Mouse (Mus musculus): ENCODE data around the gene Cox8b. TPM values are rescaled to one million over a fixed set of nuclear protein-coding genes. Genes with fewer than 3 reads are reported as not detected.
A peak's percentile ranks its signal among the peaks of the same experiment; 100 is the strongest.

Cox8b gene
- polyA plus RNA-seq (2014; fragmentation: Nextera tagmentation; extraction: Ambion mirVana) = 55.5 and 92.1 TPM in 2 replicates

DNA sequence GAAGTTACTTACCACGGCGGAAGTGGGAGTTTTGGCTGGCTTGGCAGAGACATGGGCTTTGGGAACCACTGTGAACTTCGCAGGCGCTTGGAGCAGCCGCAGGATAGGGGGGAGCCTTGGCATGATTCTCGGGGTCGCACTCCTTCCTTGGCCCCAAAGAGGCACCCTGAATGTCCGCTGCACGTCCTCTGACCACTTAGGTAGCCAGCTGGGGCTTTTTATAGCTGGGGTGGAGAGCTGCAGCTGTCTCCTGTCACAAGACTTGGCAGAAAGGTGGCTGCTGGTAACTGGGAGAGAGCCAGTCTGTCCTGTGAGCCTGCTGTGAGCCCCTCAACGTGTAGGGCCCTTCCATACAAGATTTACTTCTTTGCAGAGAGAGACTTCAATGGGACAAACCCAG is at the start of gene Cox8b:
TSS of gene Cox8b (minus strand) at position 227 of the 400 bp plus-strand sequence.
- no peaks in the 10 kb centered on the region for H3K27me3 ChIP-seq (replicated peaks; ENCODE audit: control insufficient read depth, insufficient read depth, low read length)
- H3K9me3 ChIP-seq (ENCODE audit: control insufficient read depth, low read length) = no peaks in the 10 kb centered on the region
- DNase-seq (ENCODE audit: low spot score) = no peak
- 78% methylated on average over 10 of the region's 10 CpGs for WGBS
- no peak for ATAC-seq (ENCODE audit: low read depth)
- no peak within 1 kb of the TSS for H3K4me2 ChIP-seq (ENCODE audit: low read depth, low read length)
- peaks cover 39% of the 10 kb centered on the region for H3K36me3 ChIP-seq (ENCODE audit: control insufficient read depth, insufficient read depth, low read length)
- no peak within 1 kb of the TSS for H3K27ac ChIP-seq (replicated peaks; ENCODE audit: low read depth, low read length)
- H3K9ac ChIP-seq (ENCODE audit: low read depth, low read length) = no peak within 1 kb of the TSS
- H3K4me1 ChIP-seq (ENCODE audit: control insufficient read depth, insufficient read depth, low read length) = no peaks in the 10 kb centered on the region
- H3K4me3 ChIP-seq (ENCODE audit: low read depth, low read length) = no peak within 1 kb of the TSS

DNA sequence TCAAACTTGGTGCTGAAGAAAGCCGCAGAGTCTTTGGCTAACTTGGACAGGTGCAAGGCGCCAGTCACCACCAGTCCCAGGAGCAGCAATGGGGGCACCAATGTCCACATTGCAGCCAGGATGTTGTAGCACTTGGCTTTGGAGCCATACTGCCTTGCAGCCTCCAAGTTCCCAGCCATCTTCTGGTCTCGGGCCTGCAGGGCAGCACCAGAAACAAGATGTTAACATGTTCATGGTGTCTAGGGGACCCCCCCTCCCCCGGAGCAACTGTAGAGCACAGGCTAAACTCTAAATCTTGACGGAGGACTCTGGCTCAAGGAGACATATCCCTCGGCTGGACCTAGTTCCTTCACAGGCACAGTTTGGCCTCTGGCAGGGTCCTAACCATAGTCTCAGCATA is 49.0 kb upstream of the Cox8b start:
- 87% methylated on average over 6 of the region's 6 CpGs for WGBS
- H3K9ac ChIP-seq (ENCODE audit: low read depth, low read length) = no peak overlapping the region
- ATAC-seq (ENCODE audit: low read depth) (no peak), DNase-seq (ENCODE audit: low spot score) (no peak)
- no peaks in the 10 kb centered on the region for H3K27me3 ChIP-seq (replicated peaks; ENCODE audit: control insufficient read depth, insufficient read depth, low read length)
- H3K27ac ChIP-seq (replicated peaks; ENCODE audit: low read depth, low read length) = peak overlapping the region; percentile 15; the same call in 1 of the 2 replicates
- H3K36me3 ChIP-seq (ENCODE audit: control insufficient read depth, insufficient read depth, low read length) = peaks cover 64% of the 10 kb centered on the region
- H3K4me1 ChIP-seq (ENCODE audit: control insufficient read depth, insufficient read depth, low read length) = peaks cover 27% of the 10 kb centered on the region
- H3K4me3 ChIP-seq (ENCODE audit: low read depth, low read length) = no peak overlapping the region
- no peaks in the 10 kb centered on the region for H3K9me3 ChIP-seq (ENCODE audit: control insufficient read depth, low read length)
- no peak overlapping the region for H3K4me2 ChIP-seq (ENCODE audit: low read depth, low read length)

DNA sequence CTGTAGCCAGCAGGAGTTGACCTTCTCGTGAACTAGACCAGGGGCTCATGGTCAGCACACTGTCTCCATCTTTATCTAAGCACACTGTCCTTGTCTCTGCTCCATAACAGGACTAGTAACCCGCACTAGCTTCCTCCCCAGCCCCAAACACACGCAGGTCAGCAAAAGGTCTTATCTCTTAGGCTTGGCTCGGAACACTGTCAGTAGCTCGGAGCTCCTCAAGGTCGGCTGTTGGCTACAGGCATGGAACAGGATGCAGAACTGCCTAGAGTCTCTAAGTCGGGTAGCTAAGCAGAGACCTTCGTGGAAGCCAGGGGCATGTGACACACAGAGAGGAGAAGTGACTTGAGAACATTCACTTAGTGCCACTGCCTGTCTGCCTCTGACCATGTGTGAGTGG is 47.9 kb upstream of the Cox8b start:
- Histone ChIP-seq H3K27ac (replicated peaks; ENCODE audit: low read depth, low read length) (no peak overlapping the region), H3K4me1 (ENCODE audit: control insufficient read depth, insufficient read depth, low read length) (peaks cover 16% of the 10 kb centered on the region; the same call in 1 of the 2 replicates), H3K4me2 (ENCODE audit: low read depth, low read length) (0 out of 2 replicates have a peak overlapping the region, but pooled peaks have one; percentile 2), H3K27me3 (replicated peaks; ENCODE audit: control insufficient read depth, insufficient read depth, low read length) (no peaks in the 10 kb centered on the region), H3K36me3 (ENCODE audit: control insufficient read depth, insufficient read depth, low read length) (peaks cover 63% of the 10 kb centered on the region), H3K9me3 (ENCODE audit: control insufficient read depth, low read length) (no peaks in the 10 kb centered on the region), H3K9ac (ENCODE audit: low read depth, low read length) (no peak overlapping the region), H3K4me3 (ENCODE audit: low read depth, low read length) (no peak overlapping the region)
- WGBS = 84% methylated on average over 8 of the region's 8 CpGs
- no peak for ATAC-seq (ENCODE audit: low read depth)
- DNase-seq (ENCODE audit: low spot score) = no peak

DNA sequence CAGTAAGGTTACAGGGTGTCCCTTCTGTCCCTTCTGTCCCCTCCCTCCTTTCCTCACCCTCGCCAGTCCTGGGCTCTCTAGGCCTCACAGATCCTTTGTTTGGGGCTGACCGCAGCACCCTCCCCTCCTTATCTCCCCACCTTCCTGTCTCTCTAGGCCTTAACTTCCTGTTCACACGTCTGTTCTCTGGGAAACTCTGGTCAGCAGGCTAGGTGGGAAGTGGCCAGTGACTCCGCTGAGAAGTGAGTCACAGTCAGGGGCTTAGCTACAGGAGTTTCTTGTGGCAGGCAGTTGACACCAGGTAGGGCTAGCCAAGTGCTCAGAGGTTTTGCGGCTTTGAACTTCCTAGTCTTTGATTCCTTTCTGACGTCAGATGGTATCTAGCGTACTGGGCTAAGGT is 46.7 kb upstream of the Cox8b start:
- DNase-seq (ENCODE audit: low spot score) (no peak), ATAC-seq (ENCODE audit: low read depth) (no peak)
- Histone ChIP-seq H3K4me1 (ENCODE audit: control insufficient read depth, insufficient read depth, low read length) (peaks cover 16% of the 10 kb centered on the region), H3K27me3 (replicated peaks; ENCODE audit: control insufficient read depth, insufficient read depth, low read length) (no peaks in the 10 kb centered on the region), H3K9me3 (ENCODE audit: control insufficient read depth, low read length) (no peaks in the 10 kb centered on the region), H3K4me2 (ENCODE audit: low read depth, low read length) (no peak overlapping the region), H3K36me3 (ENCODE audit: control insufficient read depth, insufficient read depth, low read length) (peaks cover 54% of the 10 kb centered on the region), H3K4me3 (ENCODE audit: low read depth, low read length) (no peak overlapping the region), H3K27ac (replicated peaks; ENCODE audit: low read depth, low read length) (no peak overlapping the region), H3K9ac (ENCODE audit: low read depth, low read length) (0 out of 2 replicates have a peak overlapping the region, but pooled peaks have one; percentile 34)
- 66% methylated on average over 7 of the region's 7 CpGs for WGBS

DNA sequence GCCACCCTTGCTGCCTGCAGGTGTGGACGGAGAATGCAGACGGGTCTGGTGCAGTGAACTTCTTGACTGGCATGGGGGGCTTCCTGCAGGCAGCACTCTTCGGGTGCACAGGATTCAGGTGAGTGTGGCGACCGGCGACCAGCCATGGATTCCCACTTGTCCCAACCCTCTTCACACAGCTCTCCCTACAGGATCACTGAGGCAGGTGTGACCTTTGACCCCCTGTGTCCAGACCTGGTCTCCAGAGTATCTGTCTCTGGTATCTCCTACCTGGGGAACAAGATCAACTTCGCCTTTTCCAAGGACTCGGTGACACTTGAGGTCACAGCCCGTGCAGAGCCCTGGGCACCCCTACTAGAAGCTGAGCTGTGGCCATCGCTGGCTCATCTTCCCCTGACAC is 46.1 kb upstream of the Cox8b start:
- Histone ChIP-seq H3K4me2 (ENCODE audit: low read depth, low read length) (no peak overlapping the region), H3K36me3 (ENCODE audit: control insufficient read depth, insufficient read depth, low read length) (peaks cover 54% of the 10 kb centered on the region), H3K9me3 (ENCODE audit: control insufficient read depth, low read length) (no peaks in the 10 kb centered on the region), H3K27me3 (replicated peaks; ENCODE audit: control insufficient read depth, insufficient read depth, low read length) (no peaks in the 10 kb centered on the region), H3K9ac (ENCODE audit: low read depth, low read length) (no peak overlapping the region), H3K4me3 (ENCODE audit: low read depth, low read length) (no peak overlapping the region), H3K27ac (replicated peaks; ENCODE audit: low read depth, low read length) (no peak overlapping the region), H3K4me1 (ENCODE audit: control insufficient read depth, insufficient read depth, low read length) (peaks cover 14% of the 10 kb centered on the region)
- no peak for ATAC-seq (ENCODE audit: low read depth)
- DNase-seq (ENCODE audit: low spot score) = no peak
- WGBS = 90% methylated on average over 10 of the region's 10 CpGs

DNA sequence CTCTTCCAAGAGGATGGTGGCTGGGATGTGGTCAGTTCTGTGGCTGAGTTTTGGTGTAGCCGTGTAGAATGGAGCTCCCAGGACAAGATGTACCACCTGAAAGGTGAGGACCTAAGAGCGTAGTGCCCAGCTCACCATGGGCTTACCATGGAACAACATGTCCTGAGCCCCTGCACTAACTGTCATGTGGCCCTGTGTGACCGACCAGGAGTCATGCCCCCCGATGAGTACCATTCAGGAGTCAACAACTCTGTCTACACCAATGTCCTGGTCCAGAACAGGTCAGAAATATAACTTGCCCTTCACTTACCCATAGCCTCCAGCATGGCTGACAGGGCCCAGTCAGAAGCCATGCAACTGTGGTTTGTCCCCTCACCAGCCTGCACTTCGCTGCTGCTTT is 45.0 kb upstream of the Cox8b start:
- ATAC-seq (ENCODE audit: low read depth) (no peak), DNase-seq (ENCODE audit: low spot score) (no peak)
- WGBS = 87% methylated on average over 5 of the region's 5 CpGs
- Histone ChIP-seq H3K4me1 (ENCODE audit: control insufficient read depth, insufficient read depth, low read length) (peaks cover 7% of the 10 kb centered on the region), H3K27me3 (replicated peaks; ENCODE audit: control insufficient read depth, insufficient read depth, low read length) (no peaks in the 10 kb centered on the region), H3K4me3 (ENCODE audit: low read depth, low read length) (no peak overlapping the region), H3K36me3 (ENCODE audit: control insufficient read depth, insufficient read depth, low read length) (peaks cover 54% of the 10 kb centered on the region), H3K9ac (ENCODE audit: low read depth, low read length) (no peak overlapping the region), H3K9me3 (ENCODE audit: control insufficient read depth, low read length) (no peaks in the 10 kb centered on the region), H3K27ac (replicated peaks; ENCODE audit: low read depth, low read length) (no peak overlapping the region), H3K4me2 (ENCODE audit: low read depth, low read length) (no peak overlapping the region)

DNA sequence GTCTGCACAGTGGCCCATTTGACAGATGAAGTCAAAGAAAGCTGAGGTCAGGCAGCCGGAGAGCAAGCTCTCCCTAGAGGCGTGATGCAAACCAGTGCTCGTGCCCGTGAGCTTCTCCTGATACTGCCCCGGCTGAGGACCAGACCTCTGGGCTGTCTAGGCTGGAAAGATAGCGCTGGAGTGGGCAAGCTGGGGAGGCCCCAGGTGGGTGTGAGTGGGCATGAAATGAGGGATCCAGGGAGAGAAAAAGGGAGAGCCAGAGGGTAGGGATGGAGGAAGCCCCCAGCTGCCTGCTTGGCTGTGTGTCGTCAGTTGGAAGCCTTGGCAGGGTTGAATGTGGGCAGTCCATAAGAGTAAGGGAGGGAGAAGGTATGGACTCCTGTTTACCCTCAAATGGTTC is 44.0 kb upstream of the Cox8b start:
- Histone ChIP-seq H3K27me3 (replicated peaks; ENCODE audit: control insufficient read depth, insufficient read depth, low read length) (no peaks in the 10 kb centered on the region), H3K9ac (ENCODE audit: low read depth, low read length) (no peak overlapping the region), H3K36me3 (ENCODE audit: control insufficient read depth, insufficient read depth, low read length) (peaks cover 45% of the 10 kb centered on the region), H3K4me3 (ENCODE audit: low read depth, low read length) (no peak overlapping the region), H3K27ac (replicated peaks; ENCODE audit: low read depth, low read length) (no peak overlapping the region), H3K4me2 (ENCODE audit: low read depth, low read length) (no peak overlapping the region), H3K9me3 (ENCODE audit: control insufficient read depth, low read length) (no peaks in the 10 kb centered on the region), H3K4me1 (ENCODE audit: control insufficient read depth, insufficient read depth, low read length) (peaks cover 12% of the 10 kb centered on the region)
- 85% methylated on average over 7 of the region's 7 CpGs for WGBS
- ATAC-seq (ENCODE audit: low read depth) (no peak), DNase-seq (ENCODE audit: low spot score) (no peak)

DNA sequence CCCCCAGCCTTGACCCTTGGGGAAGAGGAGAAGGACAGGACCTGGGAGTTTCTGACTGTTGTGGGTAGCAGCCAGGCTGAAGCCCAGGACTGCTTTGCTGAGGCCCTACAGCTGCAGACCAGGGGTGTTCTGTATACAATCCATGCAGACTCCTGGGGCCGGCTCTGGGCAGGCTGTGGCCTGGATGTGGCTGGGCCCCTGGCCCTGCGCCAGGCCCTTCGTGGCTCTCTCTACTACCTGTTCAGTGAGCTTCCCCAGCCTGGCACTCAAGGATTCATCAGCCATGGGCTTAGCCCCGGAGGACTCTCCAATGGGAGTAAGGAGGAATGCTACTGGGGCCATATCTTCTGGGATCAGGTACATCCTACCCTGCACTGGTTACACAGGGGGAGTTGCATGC is 43.1 kb upstream of the Cox8b start:
- H3K36me3 ChIP-seq (ENCODE audit: control insufficient read depth, insufficient read depth, low read length) = peaks cover 36% of the 10 kb centered on the region
- H3K4me3 ChIP-seq (ENCODE audit: low read depth, low read length) = no peak overlapping the region
- no peaks in the 10 kb centered on the region for H3K27me3 ChIP-seq (replicated peaks; ENCODE audit: control insufficient read depth, insufficient read depth, low read length)
- no peak overlapping the region for H3K4me2 ChIP-seq (ENCODE audit: low read depth, low read length)
- 77% methylated on average over 4 of the region's 4 CpGs for WGBS
- H3K9ac ChIP-seq (ENCODE audit: low read depth, low read length) = 0 out of 2 replicates have a peak overlapping the region, but pooled peaks have one; percentile 0
- H3K4me1 ChIP-seq (ENCODE audit: control insufficient read depth, insufficient read depth, low read length) = peaks cover 19% of the 10 kb centered on the region
- no peak overlapping the region for H3K27ac ChIP-seq (replicated peaks; ENCODE audit: low read depth, low read length)
- no peak for DNase-seq (ENCODE audit: low spot score)
- H3K9me3 ChIP-seq (ENCODE audit: control insufficient read depth, low read length) = no peaks in the 10 kb centered on the region
- no peak for ATAC-seq (ENCODE audit: low read depth)

DNA sequence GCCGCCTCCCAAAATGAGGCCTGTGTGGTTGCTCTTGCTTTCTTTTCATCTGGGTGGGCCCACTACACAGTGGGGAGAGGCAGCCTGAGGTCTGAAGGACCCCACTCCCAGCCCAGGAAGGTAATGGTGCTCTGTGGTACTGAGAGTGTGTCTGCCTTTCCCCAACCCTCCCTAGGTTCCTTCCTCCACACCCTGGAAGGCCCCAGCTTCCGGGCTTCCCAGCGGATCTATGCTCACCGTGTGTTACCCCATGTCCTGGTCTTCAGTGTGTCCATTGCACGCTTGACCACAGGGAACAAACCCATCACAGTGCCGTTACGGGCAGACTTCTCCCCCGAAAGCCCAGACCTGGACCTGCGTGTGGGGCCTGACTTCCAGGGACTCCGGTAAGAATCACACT is 42.6 kb upstream of the Cox8b start:
- peaks cover 19% of the 10 kb centered on the region for H3K4me1 ChIP-seq (ENCODE audit: control insufficient read depth, insufficient read depth, low read length)
- H3K4me3 ChIP-seq (ENCODE audit: low read depth, low read length) = no peak overlapping the region
- H3K9me3 ChIP-seq (ENCODE audit: control insufficient read depth, low read length) = no peaks in the 10 kb centered on the region
- ATAC-seq (ENCODE audit: low read depth) (no peak), DNase-seq (ENCODE audit: low spot score) (no peak)
- H3K27ac ChIP-seq (replicated peaks; ENCODE audit: low read depth, low read length) = peak overlapping the region; percentile 97
- H3K4me2 ChIP-seq (ENCODE audit: low read depth, low read length) = peak overlapping the region; percentile 78
- H3K27me3 ChIP-seq (replicated peaks; ENCODE audit: control insufficient read depth, insufficient read depth, low read length) = no peaks in the 10 kb centered on the region
- H3K9ac ChIP-seq (ENCODE audit: low read depth, low read length) = 0 out of 2 replicates have a peak overlapping the region, but pooled peaks have one; percentile 0
- WGBS = 86% methylated on average over 10 of the region's 10 CpGs
- peaks cover 31% of the 10 kb centered on the region for H3K36me3 ChIP-seq (ENCODE audit: control insufficient read depth, insufficient read depth, low read length)

Measured in embryonic facial prominence, embryonic 14.5 days (tissue).